Mouse (Mus musculus) layer of hippocampus, postnatal 10 days (tissue): Measurements from ENCODE around the gene Gm7271. TPM values are rescaled to one million over a fixed set of nuclear protein-coding genes. Genes with fewer than 3 reads are reported as not detected.

ENCODE experiments used
- total RNA-seq, 2 experiments: library from RNA; stranded (reverse); gene quantifications; 2 replicates each; pipeline ENCODE4 v1.2.3; 2021

Gm7271 gene
- total RNA-seq, 2 experiments from 2014 or later = not detected

Other genes starting within 250 kb of the Gm7271 start
- gene Clock, start 179.2 kb upstream of the Gm7271 start, total RNA-seq = 10 to 100 TPM; 41.1 to 43.3 TPM
- not detected for gene Pdcl2, start 152.9 kb upstream of the Gm7271 start, total RNA-seq
- not detected for gene Nmu, start 120.3 kb upstream of the Gm7271 start, total RNA-seq
- gene Exoc1, start 45.3 kb downstream of the Gm7271 start, total RNA-seq = 10 to 100 TPM; 63.5 to 70.3 TPM
- gene Cep135, start 104.7 kb downstream of the Gm7271 start, total RNA-seq = 1 to 10 TPM; 7.2 to 8.5 TPM
- 100 to 1,000 TPM; 197 to 205 TPM for gene C530008M17Rik, start 172.5 kb downstream of the Gm7271 start, total RNA-seq